Mouse (Mus musculus) urinary bladder, postnatal 10 days (tissue): ENCODE measurements around the gene Selplg.
A peak's percentile ranks its signal among the peaks of the same experiment; 100 is the strongest.

Source experiments
- DNase-seq: peaks from one replicate; pipeline ENCODE4 v3.0.0; 2022; ENCODE audit warnings: low spot score

The Selplg gene

DNA sequence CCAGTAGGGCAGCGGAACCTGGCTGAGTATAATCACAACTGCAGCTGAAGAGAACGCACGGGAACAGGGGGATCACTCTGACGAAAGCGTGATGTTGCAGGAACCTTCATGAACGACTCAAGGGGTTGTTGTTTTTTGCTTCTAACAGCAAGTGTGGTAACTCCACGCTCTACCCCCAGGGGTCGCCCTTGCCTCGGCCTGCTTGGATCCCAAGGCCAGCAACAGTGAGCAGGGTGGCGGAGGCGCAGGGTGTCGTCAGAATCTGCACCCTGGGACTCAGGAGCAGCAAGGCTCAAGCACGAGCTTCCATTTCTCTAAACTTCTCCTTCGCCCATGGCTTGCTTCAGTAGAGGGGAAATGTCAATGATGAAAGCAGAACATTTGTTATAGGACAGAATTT, 22.1 kb upstream of the Selplg start:
- DNase-seq = peak; percentile 76

GRCm38 (mm10) chr5:113853541-113853940, 21.1 kb upstream of the Selplg start:
- no peak for DNase-seq

DNA sequence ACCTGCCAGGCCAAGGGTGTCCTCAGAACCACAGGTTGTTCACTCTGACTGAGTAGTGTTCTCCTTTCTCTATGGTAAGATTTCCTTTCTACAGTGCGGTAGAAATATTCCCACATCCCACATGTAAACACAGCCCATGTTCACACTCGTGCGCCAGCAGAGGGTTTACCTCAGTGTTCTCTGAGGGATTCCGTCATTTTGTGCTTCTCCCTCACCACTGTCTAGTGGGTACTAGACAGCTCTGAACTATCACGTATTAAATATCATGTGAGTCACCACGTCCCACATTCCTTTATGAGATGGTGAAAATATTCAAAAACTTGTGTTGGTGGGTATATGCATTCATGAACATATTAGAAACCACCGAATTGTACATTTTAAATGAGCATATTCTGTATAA, 20.0 kb upstream of the Selplg start:
- no peak for DNase-seq

DNA sequence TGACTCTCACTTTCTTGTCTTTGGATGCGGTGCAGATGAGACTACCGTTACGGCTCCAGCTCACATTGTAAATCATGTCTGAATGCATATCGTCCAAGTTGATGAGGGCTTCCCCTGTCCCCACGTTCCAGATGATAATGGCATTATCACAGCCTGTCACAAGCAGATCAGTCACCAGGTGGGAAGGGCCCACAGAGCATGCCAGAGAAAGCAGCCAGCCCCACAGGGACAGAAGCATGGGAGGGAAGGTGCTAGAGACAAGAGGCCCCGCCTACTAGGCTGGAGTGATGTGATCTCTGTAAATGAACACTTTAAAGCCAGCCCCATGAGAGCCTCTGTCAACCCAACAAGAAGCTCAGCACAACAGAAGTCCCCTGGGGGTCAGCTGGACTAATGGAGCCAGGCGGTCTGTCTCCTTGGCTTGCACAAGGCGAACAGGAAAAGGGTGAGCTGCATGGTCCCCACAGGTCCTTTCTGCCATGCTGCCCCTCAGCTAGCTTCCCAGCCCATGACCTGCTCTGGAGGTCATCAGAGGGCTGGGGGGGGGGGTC, 18.3 kb upstream of the Selplg start:
- DNase-seq = no peak

DNA sequence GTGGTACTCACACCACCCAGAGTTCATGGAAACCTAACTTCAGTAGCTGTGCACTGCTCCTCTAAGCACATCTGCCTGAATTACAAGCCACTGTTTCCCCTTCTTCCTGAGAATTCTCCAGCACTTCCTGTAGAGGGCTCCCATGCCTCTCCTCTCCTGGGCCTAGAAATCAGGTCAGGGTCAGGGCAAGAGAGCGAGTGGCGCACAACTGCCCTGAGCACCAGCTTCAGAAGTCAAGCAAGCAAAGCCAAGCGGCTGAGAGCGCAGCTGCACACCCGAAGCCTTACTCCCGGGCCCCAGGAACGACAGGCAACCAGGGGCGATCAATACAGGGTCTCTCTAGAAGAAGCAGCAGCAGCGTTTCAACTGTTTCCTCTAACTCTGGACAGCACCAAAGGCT, 15.2 kb upstream of the Selplg start:
- DNase-seq = no peak

GRCm38 (mm10) chr5:113846656-113847055, 14.2 kb upstream of the Selplg start:
- DNase-seq = no peak

- DNase-seq = no peak
These were observed 13.2 kb upstream of the Selplg start for GRCm38 (mm10) chr5:113845627-113846026.

DNA sequence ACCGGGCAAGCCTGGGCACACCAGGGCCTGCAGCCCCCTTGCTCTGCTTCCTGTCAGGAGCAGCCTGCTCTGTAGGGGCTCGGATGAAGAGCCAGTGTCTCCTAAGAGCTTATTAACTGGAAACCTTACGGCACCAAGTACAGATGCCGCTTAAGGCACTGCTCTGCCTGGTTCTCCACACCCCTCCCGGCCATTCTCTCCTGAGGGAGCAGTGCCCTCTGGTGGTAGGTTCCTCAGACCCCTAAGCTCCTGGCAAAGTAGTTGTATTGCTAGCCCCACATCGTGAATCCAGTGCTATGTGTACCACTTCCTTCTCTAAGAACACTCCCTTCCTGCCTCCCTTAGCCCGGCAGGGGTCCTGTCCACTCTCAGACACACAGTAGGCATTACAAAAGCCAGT, 12.3 kb upstream of the Selplg start:
- no peak for DNase-seq

DNA sequence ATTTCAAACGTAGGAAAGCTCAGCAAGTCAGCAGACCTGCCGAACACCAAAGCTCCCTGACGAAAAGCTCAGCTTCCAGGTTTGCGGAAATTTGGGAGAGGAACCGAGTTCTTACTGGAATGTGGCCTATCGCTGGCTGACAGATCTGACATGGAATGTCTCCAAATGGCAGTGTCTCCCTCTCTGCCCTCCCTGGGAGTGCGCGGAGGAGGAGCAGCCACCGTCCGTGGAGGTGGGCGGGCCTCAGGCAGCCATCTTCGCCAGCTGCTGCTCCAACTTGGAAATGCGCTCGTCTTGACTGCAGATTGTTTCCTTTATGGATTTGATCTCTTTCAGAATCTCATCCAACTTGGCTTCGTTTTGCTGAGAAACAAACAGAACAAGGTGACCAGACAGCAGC, 11.7 kb upstream of the Selplg start:
- no peak for DNase-seq

DNA sequence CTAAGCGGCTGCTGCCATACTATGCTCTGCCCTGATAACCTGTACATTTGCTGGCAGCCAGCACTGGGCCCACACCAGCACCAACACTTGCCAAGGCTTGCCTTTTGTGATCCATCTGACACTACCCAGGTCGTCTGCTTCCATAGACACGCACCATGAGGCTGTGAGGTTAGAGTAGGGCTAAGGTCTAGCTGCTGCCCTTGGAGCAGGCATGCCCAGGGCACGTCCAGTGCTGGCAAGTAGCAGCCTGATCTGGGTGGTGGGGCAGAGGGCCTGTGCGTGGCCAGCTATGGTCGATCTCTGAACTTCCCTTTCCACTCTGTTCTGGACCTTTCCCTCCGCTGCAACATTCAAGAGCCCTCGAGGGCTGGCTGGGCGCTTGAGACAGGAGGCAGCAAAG, 10.5 kb upstream of the Selplg start:
- DNase-seq = no peak

GRCm38 (mm10) chr5:113842244-113842643, 9.8 kb upstream of the Selplg start:
- no peak for DNase-seq

GRCm38 (mm10) chr5:113841243-113842225, 9.1 kb upstream of the Selplg start:
- DNase-seq = no peak

GRCm38 (mm10) chr5:113840443-113840842, 8.0 kb upstream of the Selplg start:
- DNase-seq = no peak

- DNase-seq = no peak
These were observed 4.5 kb upstream of the Selplg start for GRCm38 (mm10) chr5:113836961-113837360.

DNA sequence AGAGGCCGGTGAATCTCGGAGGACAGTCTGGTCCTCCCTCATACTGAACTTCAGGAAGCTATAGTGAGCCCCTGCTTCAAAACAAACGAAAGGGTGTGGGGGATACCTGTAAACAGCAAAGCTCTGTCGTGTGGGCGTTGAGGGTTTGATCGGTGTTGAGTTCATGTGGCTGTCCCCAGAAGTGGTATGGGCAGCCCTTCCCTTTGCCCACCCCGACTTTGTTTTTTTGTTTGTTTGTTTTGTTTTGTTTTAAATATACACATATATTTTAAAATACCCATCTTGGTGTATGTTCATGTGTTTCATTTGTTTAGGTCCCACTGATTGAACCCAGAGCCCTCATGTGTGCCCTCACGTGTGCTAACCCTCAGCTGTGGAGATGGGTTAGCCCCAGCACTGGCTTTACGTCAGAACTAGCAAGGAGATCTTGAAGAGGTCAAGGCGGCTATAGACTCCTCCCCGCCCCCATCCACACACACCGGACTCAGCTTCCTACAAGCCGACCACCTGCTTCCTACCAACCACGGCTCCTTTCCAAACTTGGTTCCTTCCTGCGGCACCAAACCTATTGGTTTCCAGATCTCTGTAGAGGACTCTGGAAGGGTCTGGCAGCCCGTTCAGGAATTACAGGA, 988 bp upstream of the Selplg start:
- no peak for DNase-seq

GRCm38 (mm10) chr5:113831741-113832140, 703 bp downstream of the Selplg start:
- DNase-seq = no peak

DNA sequence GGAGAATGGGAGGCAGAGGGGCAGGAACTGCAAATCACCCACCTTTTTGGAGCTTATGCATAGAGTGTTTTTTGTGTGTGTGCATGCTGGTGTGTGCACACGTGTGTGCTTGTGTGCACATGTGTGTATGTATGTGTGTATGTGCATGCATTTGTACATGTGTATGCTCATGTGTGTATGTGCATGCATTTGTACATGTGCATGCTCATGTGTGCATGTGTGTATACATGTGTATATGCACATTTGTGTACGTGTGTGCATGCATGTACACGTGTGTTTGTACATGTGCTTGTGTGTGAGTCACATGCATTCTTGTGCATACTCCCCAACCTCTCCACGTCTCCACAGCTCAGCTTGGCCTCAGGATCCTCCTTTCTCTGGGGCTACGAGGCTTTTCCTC, 1.6 kb downstream of the Selplg start:
- DNase-seq = no peak

DNA sequence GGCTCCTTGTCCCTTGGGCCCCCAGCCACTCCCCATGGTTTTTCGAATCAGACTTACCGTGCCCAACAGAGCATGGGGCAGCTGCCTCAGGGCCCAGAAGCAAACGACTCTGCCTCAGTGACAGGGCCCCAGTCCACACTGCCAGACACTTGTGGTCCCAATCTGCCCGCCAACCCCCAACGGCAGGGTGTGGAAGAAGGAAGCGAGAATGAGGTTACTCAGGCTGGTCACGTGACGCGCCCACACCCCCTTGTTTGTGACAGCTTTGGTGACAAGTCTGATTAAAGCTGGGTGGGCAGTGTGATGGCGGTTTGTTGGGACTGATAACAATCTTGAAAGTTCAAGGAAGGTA, 2.2 kb downstream of the Selplg start:
- no peak for DNase-seq

DNA sequence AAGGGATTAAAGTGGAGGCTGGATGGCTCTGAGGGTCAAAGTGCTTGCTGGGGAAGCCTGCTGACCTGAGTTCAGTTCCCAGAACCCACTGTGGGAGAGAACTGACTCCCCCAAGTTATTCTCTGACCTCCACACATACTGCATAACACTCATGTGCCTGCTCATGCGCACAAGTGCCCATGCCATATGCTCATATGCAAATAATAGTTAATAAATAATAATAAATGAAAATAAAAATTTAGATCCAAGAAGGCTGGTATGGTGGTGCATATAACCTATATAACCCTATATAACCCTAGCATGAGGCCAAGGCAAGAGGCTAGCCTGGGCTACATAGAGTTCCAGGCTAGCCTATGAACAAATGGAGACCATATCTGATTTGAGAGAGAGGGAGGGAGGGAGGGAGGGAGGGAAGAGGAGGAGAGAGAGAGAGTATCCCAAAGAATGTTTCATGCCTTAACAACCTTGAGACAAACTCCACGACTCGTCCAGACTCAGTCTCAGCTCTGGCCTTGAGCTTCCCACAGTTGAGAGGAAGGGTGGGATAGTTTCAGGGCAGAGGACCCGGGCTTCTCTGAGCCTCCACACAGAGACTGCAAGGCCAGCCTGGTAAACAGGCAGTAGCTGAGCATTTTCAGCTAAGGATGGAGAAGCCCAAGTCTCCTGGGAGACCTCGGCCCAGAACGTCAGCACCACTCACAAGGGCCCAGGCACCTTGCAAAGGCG, 2.7 kb downstream of the Selplg start:
- no peak for DNase-seq

GRCm38 (mm10) chr5:113828481-113828880, 4.0 kb downstream of the Selplg start:
- DNase-seq = no peak

GRCm38 (mm10) chr5:113827991-113828411, 4.4 kb downstream of the Selplg start:
- no peak for DNase-seq

- DNase-seq = no peak
These were observed 5.8 kb downstream of the Selplg start for GRCm38 (mm10) chr5:113826619-113827018.

DNA sequence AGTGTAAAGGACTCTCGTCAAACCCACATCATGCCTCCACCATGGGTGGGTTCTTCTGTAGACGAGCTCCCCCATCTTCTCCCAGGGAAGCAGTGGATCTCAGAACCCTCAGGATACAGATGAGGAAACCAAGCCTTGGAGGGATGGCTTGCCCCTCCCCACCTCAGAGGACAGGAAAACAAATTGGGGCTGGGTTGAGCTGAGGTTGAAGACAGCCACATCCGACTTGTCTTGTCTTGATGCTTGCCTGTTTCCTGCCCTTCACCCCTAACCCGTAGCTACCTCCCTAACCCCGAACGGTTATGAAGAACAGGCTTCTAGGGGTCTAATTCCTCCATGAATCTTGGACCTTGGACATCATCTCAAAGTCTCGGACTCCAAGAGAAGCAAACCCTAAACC, 6.9 kb downstream of the Selplg start:
- DNase-seq = no peak
